Mouse (Mus musculus): ENCODE results near the gene Ptprd.

Ptprd gene

GRCm38 (mm10) chr4:77537843-77538242 lies 673.9 kb downstream of the Ptprd start:
- no peak for DNase-seq

- no peak for DNase-seq
These were observed 674.4 kb downstream of the Ptprd start for GRCm38 (mm10) chr4:77537336-77537735.

DNA sequence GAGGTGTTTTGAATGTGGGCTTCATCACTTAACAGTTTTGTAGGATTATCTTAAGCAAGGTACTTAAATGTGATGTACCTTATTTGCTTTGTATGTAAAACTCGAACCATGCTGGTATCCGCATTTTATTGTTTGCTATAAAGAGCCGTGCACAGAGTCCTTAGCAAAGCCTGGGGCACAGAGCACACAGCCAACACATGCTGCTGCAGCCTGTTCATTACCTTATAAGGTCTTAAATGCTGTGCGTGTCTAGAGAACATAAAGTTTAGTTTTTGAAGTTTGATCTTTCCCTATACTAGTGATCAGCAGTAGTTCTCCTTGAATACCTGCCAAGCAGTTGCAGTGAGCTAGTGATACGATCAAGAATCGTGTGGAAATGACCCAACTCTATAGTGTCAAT lies 676.2 kb downstream of the Ptprd start:
- no peak for DNase-seq

DNA sequence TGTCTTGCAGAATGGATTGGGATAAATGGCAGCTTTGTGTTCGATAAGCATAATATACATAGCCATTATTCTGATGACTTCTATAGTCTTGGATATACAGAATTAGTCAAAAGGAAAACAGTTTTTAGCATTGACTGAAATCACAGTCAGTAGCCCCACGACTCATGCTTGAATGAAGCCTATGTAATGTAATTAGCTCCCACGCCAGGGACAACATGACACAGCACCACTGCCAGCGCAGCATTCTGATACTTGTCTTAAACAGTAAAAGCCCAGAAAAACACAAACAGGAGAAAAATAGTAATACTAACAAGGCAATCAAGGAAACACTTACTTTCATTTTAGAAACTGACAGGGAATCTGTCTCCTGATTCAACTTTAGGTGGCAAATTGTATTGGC lies 677.2 kb downstream of the Ptprd start:
- no peak for DNase-seq

DNA sequence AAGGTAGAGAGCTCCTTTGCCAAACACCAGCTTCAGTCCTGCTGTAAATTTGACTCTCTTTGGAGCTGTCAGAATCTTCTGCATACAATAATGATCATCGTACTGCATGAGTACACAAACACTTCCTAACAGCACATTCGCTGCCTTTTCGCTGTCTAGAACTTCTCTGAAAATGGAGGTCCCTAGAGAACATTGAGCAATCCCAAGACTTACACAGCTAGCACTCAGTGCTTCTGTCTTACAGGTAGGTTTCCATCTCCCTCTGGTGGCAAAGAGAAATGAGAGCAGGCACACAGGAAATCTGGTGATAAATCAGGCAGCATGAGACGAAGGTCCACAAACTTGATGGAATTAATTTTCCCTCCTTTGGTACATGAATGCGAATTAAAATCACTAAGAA lies 692.6 kb downstream of the Ptprd start:
- no peak for DNase-seq

- DNase-seq: no peak
These were observed 697.7 kb downstream of the Ptprd start for GRCm38 (mm10) chr4:77513914-77514628.

- DNase-seq: no peak
These were observed 698.7 kb downstream of the Ptprd start for GRCm38 (mm10) chr4:77513041-77513440.

- DNase-seq: no peak
These were observed 757.7 kb downstream of the Ptprd start for GRCm38 (mm10) chr4:77454049-77454448.

GRCm38 (mm10) chr4:77399146-77399545 lies 812.6 kb downstream of the Ptprd start:
- no peak for DNase-seq

- no peak for DNase-seq
These were observed 850.0 kb downstream of the Ptprd start for GRCm38 (mm10) chr4:77361728-77362127.

DNA sequence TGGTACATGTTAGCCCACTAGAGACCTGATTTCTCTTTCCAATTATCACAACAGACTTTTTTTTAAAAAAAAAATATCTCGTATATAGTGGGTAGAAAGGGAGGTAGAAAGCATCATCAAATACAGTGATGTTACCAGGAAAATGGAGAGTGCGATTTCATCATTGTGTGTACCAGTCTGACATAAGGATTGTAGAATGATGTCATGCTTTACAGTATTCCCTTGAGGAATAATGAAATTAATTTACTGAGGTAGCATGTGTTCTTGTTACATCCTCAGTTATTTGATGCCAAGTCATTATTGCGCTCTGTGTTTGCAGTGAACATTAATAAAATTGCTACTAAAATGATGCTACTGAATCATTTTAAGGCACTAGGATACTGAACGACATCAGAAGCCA lies 884.6 kb downstream of the Ptprd start:
- DNase-seq: no peak

GRCm38 (mm10) chr4:77317060-77317680 lies 894.6 kb downstream of the Ptprd start:
- no peak for DNase-seq

GRCm38 (mm10) chr4:77316644-77317043 lies 895.1 kb downstream of the Ptprd start:
- DNase-seq: no peak

DNA sequence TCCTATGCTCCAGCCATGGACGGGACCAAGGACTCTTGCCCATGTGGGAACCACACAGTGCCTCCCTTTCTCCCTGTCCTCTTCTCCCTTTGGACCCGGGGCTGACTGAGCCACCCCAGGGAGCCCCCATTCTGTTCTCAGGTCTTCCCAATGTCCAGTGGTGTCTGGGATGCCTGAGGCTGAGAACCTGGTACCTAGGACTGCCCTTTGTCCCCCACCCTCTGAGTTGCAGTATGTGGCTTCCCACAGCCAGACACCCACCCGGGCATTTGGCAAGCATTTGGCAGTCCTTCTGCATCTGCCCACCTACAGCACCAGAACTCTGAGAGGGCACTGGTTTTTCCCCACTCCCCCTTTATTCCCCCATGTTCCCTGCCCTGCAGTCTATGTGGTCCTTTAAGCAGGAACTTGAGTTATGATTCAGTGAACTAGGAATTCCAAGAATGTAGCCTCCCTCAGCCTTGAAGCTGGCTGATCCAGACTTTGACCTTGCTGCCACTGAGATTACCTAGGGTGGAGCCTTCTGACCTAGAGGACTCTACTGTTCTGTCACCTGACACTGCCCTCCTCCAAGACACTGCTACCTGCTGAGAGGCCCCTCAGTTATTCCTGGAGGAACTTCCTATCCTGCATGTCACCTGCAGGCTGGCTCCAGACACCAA lies 901.5 kb downstream of the Ptprd start:
- no peak for DNase-seq

DNA sequence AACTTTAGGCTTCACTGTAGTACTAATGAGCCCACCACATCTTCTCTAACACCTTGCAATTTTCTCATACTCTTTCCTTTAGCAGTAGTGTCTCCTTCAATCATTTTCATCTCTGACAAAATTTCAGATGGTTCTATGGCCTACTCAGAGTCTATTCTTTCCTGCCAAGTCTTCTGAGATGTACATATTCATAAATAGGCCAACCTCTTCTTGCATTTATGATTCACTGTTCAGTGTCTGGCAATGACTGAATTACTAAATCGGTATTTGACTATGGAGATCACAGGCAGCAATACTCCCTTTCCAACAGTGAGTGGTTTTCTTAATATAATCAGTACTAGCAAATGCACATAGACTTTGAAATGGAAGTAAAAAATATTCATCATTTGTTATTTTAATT lies 928.3 kb downstream of the Ptprd start:
- no peak for DNase-seq

- DNase-seq: no peak
These were observed 933.8 kb downstream of the Ptprd start for GRCm38 (mm10) chr4:77277913-77278312.

DNA sequence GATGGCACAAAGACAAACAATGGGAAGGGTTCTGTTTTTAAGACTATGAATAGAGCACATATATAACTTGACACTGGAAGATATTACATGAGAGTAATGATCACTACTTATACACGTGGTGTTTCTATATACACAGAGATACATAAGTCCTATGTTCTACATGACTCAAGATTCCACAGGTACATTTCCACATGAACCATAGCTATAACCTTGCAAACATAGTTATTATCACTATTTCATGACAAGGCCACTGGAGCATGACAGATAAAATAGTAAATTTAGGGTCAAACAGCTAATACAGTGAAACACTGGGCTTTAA lies 951.8 kb downstream of the Ptprd start:
- no peak for DNase-seq

DNA sequence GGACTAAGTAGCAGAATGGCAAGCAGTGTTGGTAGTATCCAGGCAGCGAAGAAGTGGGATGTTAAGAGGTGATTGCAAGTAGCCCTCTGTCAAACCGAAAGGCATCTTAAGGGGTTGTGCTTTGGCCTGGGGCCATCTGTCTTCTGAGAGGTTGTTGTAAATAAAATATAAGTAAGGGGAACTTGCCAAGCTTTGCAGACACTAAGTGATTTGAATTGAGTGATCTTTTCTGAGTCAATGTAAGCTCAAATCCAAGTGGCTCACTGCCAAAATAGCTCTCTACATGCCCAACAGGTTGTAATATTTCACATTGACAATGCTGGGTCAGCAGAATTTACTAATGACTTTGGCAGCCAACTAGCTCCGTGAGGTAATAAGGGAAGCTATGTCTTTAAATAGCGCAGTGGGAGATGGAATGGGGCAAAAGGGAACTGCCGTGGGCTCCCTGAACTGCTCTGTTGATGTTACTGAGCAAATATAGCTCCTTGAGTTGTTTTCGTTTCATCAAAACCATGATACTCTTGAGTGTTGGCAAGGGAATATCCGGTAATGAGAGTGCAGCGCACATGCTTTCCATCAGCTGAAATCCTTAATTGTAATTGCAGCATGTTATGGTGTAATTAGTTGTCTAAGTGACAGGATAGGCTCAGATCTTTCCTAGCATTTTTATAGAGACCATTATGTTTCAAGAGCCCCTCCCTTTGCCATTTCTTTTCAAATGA lies 952.4 kb downstream of the Ptprd start:
- DNase-seq: no peak

GRCm38 (mm10) chr4:77251188-77251587 lies 960.6 kb downstream of the Ptprd start:
- no peak for DNase-seq

DNA sequence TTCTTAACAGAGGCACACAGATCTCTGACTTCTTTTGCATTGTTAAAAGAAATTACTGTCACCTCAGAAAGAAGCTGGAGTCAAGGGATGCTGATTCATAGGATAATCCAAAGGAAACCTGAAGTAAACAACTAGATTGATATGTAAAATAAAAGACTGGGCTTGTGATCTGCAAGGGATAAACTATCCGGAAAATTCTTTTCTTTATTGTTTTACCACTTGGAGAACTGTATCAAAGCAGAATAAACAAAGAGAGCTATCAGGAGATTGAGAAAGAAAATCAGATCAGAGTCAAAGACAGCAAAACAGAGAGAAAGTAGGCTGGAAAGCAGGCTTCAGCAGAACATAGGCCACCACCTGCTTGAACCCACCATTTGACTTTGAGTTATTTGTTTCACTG lies 962.0 kb downstream of the Ptprd start:
- no peak for DNase-seq

DNA sequence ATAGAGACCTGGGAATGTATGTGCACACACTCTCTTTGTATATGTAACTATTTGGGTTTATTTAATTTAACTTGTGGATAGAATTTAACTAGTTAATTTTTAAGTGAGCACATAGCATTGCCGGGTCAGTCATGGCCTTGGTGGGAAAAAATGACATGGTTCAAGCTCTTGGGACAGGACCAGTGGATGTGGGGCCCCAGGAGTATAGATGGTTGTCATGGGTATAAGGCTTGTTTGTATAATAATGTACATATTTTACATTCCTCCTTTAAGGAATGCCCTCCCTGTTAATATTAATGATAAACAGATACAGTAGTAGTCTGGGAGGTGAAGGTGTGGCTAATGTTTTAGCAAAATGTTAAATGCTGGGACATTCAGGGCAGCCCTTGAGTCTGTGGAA lies 962.8 kb downstream of the Ptprd start:
- DNase-seq: no peak

- DNase-seq: no peak
These were observed 969.8 kb downstream of the Ptprd start for GRCm38 (mm10) chr4:77241852-77242455.

DNA sequence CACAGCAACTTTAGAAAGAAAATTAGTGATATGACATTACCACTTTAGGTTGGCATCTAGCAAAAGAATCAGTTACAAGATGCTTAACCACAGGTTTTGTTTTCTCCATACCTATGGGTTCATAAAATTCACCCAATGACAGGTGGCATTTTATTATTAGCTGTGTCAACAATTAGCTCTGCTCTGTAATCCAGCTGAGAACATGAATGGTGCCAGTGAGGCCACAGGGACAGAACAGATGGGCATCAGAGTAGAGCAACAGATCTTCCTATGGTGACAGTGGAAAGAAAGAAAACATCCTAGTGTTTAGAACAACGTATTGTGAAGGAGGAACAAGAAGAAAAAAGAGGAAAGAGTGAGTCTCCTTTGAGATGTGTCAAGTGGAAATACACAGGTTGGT lies 973.6 kb downstream of the Ptprd start:
- DNase-seq: peak; percentile 9

Data from cerebellum, adult 11-12 months (tissue).